Mouse (Mus musculus) left cerebral cortex, adult 11 months (tissue): ENCODE data around the gene BC107364.
A peak's percentile ranks its signal among the peaks of the same experiment; 100 is the strongest.
"Not testable (repeated sequence)": the region's sequence is repeated elsewhere in the genome, so short reads cannot be mapped to it uniquely, and the experiment has no call there.

Experiments
- DNase-seq: peaks from one replicate; pipeline ENCODE4 v3.0.0; 2022; ENCODE audit warnings: low spot score

BC107364 gene

GRCm38 (mm10) chr3:96452262-96452661 is at the start of gene BC107364:
TSS of gene BC107364 (minus strand) at chr3:96452306.
- not testable (repeated sequence) for DNase-seq

- peak; percentile 83 for DNase-seq
Observed at GRCm38 (mm10) chr3:96501391-96502115, 49.4 kb upstream of the BC107364 start.

- peak; percentile 84 for DNase-seq
Observed at GRCm38 (mm10) chr3:96500691-96501265, 48.7 kb upstream of the BC107364 start.

GRCm38 (mm10) chr3:96500289-96500621 is 48.1 kb upstream of the BC107364 start:
- peak; percentile 95 for DNase-seq

- peak; percentile 79 for DNase-seq
Observed at GRCm38 (mm10) chr3:96499481-96500288, 47.6 kb upstream of the BC107364 start.

- DNase-seq: no peak
Observed at GRCm38 (mm10) chr3:96498476-96499245, 46.6 kb upstream of the BC107364 start.

- DNase-seq: peak; percentile 71
Observed at GRCm38 (mm10) chr3:96497451-96498028, 45.4 kb upstream of the BC107364 start.

- not testable (repeated sequence) for DNase-seq
Observed at GRCm38 (mm10) chr3:96496620-96497275, 44.6 kb upstream of the BC107364 start.

GRCm38 (mm10) chr3:96496216-96496615 is 44.1 kb upstream of the BC107364 start:
- DNase-seq: no peak

- DNase-seq: no peak
Observed at GRCm38 (mm10) chr3:96495490-96496210, 43.5 kb upstream of the BC107364 start.

GRCm38 (mm10) chr3:96494912-96495311 is 42.8 kb upstream of the BC107364 start:
- DNase-seq: no peak

GRCm38 (mm10) chr3:96494456-96494855 is 42.4 kb upstream of the BC107364 start:
- DNase-seq: not testable (repeated sequence)

- DNase-seq: not testable (repeated sequence)
Observed at GRCm38 (mm10) chr3:96489636-96490035, 37.5 kb upstream of the BC107364 start.

GRCm38 (mm10) chr3:96488907-96489629 is 37.0 kb upstream of the BC107364 start:
- DNase-seq: not testable (repeated sequence)

- not testable (repeated sequence) for DNase-seq
Observed at GRCm38 (mm10) chr3:96488290-96488906, 36.3 kb upstream of the BC107364 start.

GRCm38 (mm10) chr3:96487596-96488289 is 35.6 kb upstream of the BC107364 start:
- DNase-seq: no peak

GRCm38 (mm10) chr3:96486828-96487559 is 34.9 kb upstream of the BC107364 start:
- not testable (repeated sequence) for DNase-seq
